Mouse (Mus musculus) heart, embryonic 10.5 days (tissue): ENCODE data around the gene Smim22. TPM values are rescaled to one million over a fixed set of nuclear protein-coding genes. Genes with fewer than 3 reads are reported as not detected.

Experiments
- DNase-seq: peaks from one replicate; pipeline ENCODE4 v3.0.0-alpha.2; 2017; ENCODE audit warnings: low spot score
- H3K27ac ChIP-seq: fragments of 300-500 bp; sonication (generic); 2 replicates; pipeline ENCODE4 v1.5.1; 2016; ENCODE audit warnings: mild to moderate bottlenecking
- H3K27me3 ChIP-seq: fragments of 300-500 bp; sonication (generic); 2 replicates; pipeline ENCODE4 v1.6.1; 2016; ENCODE audit warnings: mild to moderate bottlenecking; ENCODE audit not compliant: poor library complexity, insufficient read depth, severe bottlenecking
- H3K36me3 ChIP-seq: fragments of 300-500 bp; sonication (generic); 2 replicates; pipeline ENCODE4 v1.6.1; 2016; ENCODE audit warnings: mild to moderate bottlenecking, moderate library complexity
- H3K4me1 ChIP-seq: fragments of 300-500 bp; sonication (generic); 2 replicates; pipeline ENCODE4 v1.6.1; 2016; ENCODE audit warnings: mild to moderate bottlenecking
- H3K4me3 ChIP-seq: fragments of 300-500 bp; sonication (generic); 2 replicates; pipeline ENCODE4 v1.5.1; 2016; ENCODE audit warnings: mild to moderate bottlenecking, moderate library complexity
- H3K9me3 ChIP-seq: fragments of 300-500 bp; sonication (generic); 2 replicates; pipeline ENCODE4 v1.6.1; 2016; ENCODE audit warnings: mild to moderate bottlenecking, moderate library complexity
- WGBS: fragments of 180-500 bp; shearing (Covaris S2); methylation state at CpG from one replicate; pipeline ENCODE4 v1.1.7; 2016; 5-methylcytosine and 5-hydroxymethylcytosine counted together
- polyA plus RNA-seq: library from polyadenylated mRNA; unstranded; fragments of >200 nt; fragmentation: Nextera tagmentation; extraction: Ambion mirVana; gene quantifications from 2 replicates; pipeline ENCODE4 v1.2.1, GENCODE M21; 2016

The Smim22 gene
- 3.0 and 4.2 TPM in 2 replicates for polyA plus RNA-seq

- peaks cover 13% of the 10 kb centered on the region for H3K36me3 ChIP-seq
- 35% methylated on average over 5 of the region's 5 CpGs for WGBS
- peak within 1 kb of the TSS; percentile 50 for H3K27ac ChIP-seq
- peaks cover 22% of the 10 kb centered on the region for H3K4me1 ChIP-seq
- peak within 1 kb of the TSS; percentile 19; the same call in 1 of the 2 replicates for H3K4me3 ChIP-seq
- DNase-seq: no peak
- no peaks in the 10 kb centered on the region for H3K27me3 ChIP-seq
- H3K9me3 ChIP-seq: no peaks in the 10 kb centered on the region
Measured at GRCm38 (mm10) chr16:5007067-5007466, at the start of gene Smim22. Gene Smim22, plus strand, starts transcription at chr16:5007288.

DNA sequence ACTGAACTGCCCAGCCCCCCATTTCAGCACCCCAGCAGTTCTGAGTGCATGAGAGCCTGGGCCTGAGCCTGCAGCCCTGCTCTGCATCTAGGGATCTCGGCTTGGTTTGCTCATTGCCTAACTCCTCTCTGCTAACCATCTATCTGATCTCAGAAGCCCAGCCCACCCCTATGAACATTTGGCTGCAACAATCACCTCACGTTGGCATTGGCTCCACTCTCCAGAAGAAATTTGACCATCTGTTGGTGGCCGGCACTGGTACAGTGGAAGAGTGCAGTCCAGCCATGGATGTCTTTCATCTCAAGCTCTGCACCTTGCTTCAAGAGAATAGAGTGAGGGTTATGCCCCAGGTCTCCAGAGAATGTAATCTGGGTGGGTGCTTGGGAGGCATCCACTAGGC is 49.6 kb upstream of the Smim22 start:
- 89% methylated on average over 3 of the region's 3 CpGs for WGBS
- no peak overlapping the region for H3K4me3 ChIP-seq
- DNase-seq: no peak
- H3K27ac ChIP-seq: no peak overlapping the region
- no peaks in the 10 kb centered on the region for H3K9me3 ChIP-seq
- H3K36me3 ChIP-seq: peaks cover 72% of the 10 kb centered on the region
- H3K4me1 ChIP-seq: peaks cover 7% of the 10 kb centered on the region; the same call in 1 of the 2 replicates
- H3K27me3 ChIP-seq: no peaks in the 10 kb centered on the region

GRCm38 (mm10) chr16:4960260-4960659 is 46.8 kb upstream of the Smim22 start:
- Histone ChIP-seq H3K36me3 (peaks cover 45% of the 10 kb centered on the region), H3K4me1 (peaks cover 21% of the 10 kb centered on the region), H3K4me3 (no peak overlapping the region), H3K9me3 (no peaks in the 10 kb centered on the region), H3K27me3 (no peaks in the 10 kb centered on the region), H3K27ac (no peak overlapping the region)
- 91% methylated on average over 8 of the region's 8 CpGs for WGBS
- no peak for DNase-seq

DNA sequence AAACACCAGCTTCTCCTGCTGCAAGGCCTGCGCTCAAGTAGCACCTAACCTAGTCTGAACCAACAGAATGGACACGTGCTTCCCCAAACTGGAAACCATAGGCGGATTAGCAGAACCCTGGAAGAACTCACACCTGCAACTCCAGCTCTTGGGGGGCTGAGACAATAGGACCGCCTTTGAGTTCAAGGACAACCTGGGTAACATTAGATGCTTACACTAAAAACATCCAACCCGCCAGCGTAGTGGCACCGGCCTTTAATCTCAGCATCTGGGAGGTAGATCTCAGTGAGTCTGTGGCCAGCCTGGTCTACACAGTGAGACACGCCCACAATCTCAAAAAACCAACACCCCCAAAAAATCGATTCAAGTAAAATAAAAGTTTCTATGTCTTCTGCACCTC is 43.7 kb upstream of the Smim22 start:
- peak overlapping the region; percentile 85; the same call in 1 of the 2 replicates for H3K27ac ChIP-seq
- peak overlapping the region; percentile 96 for H3K4me3 ChIP-seq
- WGBS: 42% methylated on average over 9 of the region's 9 CpGs
- H3K9me3 ChIP-seq: no peaks in the 10 kb centered on the region
- H3K4me1 ChIP-seq: peaks cover 23% of the 10 kb centered on the region
- no peaks in the 10 kb centered on the region for H3K27me3 ChIP-seq
- peaks cover 15% of the 10 kb centered on the region for H3K36me3 ChIP-seq
- no peak for DNase-seq

DNA sequence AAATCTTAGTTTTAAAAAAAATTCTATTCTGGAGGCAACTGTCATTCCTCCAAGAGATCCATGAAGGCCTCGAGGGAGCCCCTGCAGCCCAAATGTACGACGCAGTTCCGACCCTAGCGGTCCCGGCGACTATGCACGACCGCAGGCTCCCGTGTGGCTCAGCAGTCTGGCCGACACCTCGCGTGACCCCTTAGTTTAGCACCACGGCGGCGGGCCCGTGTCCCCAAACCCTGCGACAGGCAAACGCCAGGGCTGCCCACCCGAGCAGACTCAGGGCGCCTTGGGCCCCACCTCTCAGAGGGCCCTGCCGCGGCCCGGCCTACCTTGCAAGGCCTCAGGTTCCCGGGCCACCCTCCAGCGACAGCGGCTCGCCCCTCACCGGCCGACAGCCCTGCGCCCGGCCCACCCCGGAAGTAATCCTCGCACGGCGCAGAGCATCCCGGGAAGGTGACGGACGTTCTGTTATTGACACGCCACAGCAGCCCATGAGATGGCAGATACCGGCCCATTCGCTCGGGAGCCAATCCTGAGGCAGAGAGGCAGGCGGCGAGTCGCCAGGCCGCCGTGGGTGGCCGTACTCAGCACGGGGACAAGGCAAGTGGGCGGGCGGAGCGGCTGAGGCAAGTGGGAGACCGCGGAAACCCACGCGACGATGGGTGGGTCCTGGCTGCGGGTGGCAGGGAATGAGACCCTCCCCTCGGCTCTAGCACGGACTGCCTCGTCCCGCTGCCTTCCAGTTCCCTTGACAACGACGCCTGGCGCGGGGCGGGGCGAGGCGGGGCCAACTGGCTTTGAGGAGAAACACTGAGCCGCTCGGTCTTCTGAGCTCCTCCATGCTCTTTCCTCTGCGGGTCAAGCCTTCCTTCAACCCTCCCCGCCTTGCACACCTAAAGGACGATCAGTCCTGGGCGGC is 43.0 kb upstream of the Smim22 start, which contains the start of gene Anks3:
TSS of gene Anks3 (minus strand) at position 409 of the 913 bp plus-strand sequence.
- under 1% methylated on average over 76 of the region's 76 CpGs for WGBS
- H3K4me1 ChIP-seq: peaks cover 23% of the 10 kb centered on the region
- H3K36me3 ChIP-seq: peaks cover 13% of the 10 kb centered on the region
- DNase-seq: peak; percentile 99
- no peaks in the 10 kb centered on the region for H3K27me3 ChIP-seq
- peak within 1 kb of the TSS; percentile 85 for H3K27ac ChIP-seq
- H3K4me3 ChIP-seq: peak within 1 kb of the TSS; percentile 96
- no peaks in the 10 kb centered on the region for H3K9me3 ChIP-seq

DNA sequence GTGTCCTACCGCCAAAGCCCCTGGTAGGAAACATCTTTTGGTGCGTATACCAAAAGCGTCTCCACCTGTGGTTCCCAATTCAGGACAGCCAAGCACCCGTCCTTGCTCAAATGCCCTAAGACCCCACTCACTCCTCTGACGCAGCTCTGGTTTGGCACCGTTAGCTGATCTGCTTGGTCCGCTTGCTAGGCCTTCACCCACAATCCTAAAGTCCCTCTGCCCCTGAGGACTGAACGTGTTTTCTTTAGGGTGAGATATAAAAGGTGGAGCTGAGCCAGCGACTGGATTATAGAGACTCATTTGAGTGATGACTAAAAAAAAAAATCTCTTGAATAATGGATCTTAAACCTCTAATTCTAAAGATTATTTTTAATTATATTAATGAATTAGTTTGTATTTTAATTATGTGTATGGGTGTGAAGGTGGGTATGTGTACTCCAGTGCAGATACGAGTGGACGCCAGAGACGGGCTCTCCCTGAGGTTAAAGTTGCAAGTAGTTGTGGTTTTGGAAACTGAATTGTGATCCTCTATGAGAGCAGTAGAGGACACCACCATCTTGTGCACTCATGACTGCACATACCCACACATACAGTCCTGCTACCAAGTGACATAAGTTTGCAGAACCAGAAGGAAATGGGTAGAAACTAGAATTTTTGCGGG is 42.2 kb upstream of the Smim22 start:
- Histone ChIP-seq H3K4me3 (peak overlapping the region; percentile 96), H3K27ac (peak overlapping the region; percentile 85), H3K27me3 (no peaks in the 10 kb centered on the region), H3K9me3 (no peaks in the 10 kb centered on the region), H3K4me1 (peaks cover 23% of the 10 kb centered on the region), H3K36me3 (peaks cover 7% of the 10 kb centered on the region)
- no peak for DNase-seq
- 23% methylated on average over 13 of the region's 13 CpGs for WGBS

GRCm38 (mm10) chr16:4965392-4966129 is 41.5 kb upstream of the Smim22 start:
- DNase-seq: no peak
- H3K36me3 ChIP-seq: no peaks in the 10 kb centered on the region; the same call in 1 of the 2 replicates
- H3K27me3 ChIP-seq: no peaks in the 10 kb centered on the region
- H3K4me3 ChIP-seq: 0 out of 2 replicates have a peak overlapping the region, but pooled peaks have one; percentile 96
- WGBS: 88% methylated on average over 8 of the region's 8 CpGs
- H3K4me1 ChIP-seq: peaks cover 23% of the 10 kb centered on the region
- no peak overlapping the region for H3K27ac ChIP-seq
- no peaks in the 10 kb centered on the region for H3K9me3 ChIP-seq

- no peak overlapping the region for H3K27ac ChIP-seq
- H3K4me3 ChIP-seq: no peak overlapping the region
- H3K36me3 ChIP-seq: no peaks in the 10 kb centered on the region; the same call in 1 of the 2 replicates
- peaks cover 8% of the 10 kb centered on the region; the same call in 1 of the 2 replicates for H3K4me1 ChIP-seq
- WGBS: 75% methylated on average over 3 of the region's 3 CpGs
- no peaks in the 10 kb centered on the region for H3K27me3 ChIP-seq
- no peaks in the 10 kb centered on the region for H3K9me3 ChIP-seq
- DNase-seq: no peak
Measured at GRCm38 (mm10) chr16:4968426-4968825, 38.7 kb upstream of the Smim22 start.

- H3K9me3 ChIP-seq: no peaks in the 10 kb centered on the region
Measured at GRCm38 (mm10) chr16:4969055-4969843, 37.8 kb upstream of the Smim22 start.

GRCm38 (mm10) chr16:4971626-4972025 is 35.5 kb upstream of the Smim22 start:
- no peaks in the 10 kb centered on the region for H3K27me3 ChIP-seq
- H3K4me1 ChIP-seq: no peaks in the 10 kb centered on the region
- no peaks in the 10 kb centered on the region; the same call in 1 of the 2 replicates for H3K36me3 ChIP-seq
- WGBS: 54% methylated on average over 4 of the region's 4 CpGs
- H3K27ac ChIP-seq: no peak overlapping the region
- H3K9me3 ChIP-seq: no peaks in the 10 kb centered on the region
- no peak for DNase-seq
- no peak overlapping the region for H3K4me3 ChIP-seq

More at GRCm38 (mm10) chr16:4969055-4969843, 37.8 kb upstream of the Smim22 start:
- no peak for DNase-seq
- H3K27me3 ChIP-seq: no peaks in the 10 kb centered on the region
- 78% methylated on average over 5 of the region's 5 CpGs for WGBS
- no peaks in the 10 kb centered on the region; the same call in 1 of the 2 replicates for H3K36me3 ChIP-seq
- H3K4me1 ChIP-seq: peaks cover 4% of the 10 kb centered on the region; the same call in 1 of the 2 replicates
- no peak overlapping the region for H3K4me3 ChIP-seq
- no peak overlapping the region for H3K27ac ChIP-seq

GRCm38 (mm10) chr16:4974521-4974920 is 32.6 kb upstream of the Smim22 start:
- Histone ChIP-seq H3K4me1 (peaks cover 13% of the 10 kb centered on the region), H3K9me3 (no peaks in the 10 kb centered on the region), H3K27me3 (no peaks in the 10 kb centered on the region), H3K4me3 (no peak overlapping the region), H3K27ac (no peak overlapping the region), H3K36me3 (no peaks in the 10 kb centered on the region)
- DNase-seq: no peak
- 81% methylated on average over 5 of the region's 5 CpGs for WGBS

DNA sequence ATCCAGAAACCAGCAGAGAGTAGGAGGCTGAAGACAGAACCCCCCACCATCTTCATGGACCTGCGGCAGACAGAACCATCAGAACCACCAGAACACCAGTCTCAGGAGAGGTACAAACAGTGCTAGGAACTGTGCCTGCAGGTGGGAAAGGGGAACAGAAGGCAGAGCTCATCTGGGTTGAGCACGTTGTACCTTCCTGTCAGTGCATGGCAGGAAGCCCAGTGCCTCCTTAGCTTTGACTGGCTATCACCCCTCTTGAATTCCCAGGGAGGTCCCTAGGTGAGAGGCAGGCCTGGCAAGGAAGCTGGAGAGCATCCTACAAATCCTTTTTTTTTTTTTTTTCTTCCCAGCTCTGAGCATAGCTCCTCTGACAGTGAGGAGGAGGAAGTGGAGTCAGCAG is 30.9 kb upstream of the Smim22 start:
- Histone ChIP-seq H3K27me3 (no peaks in the 10 kb centered on the region), H3K9me3 (no peaks in the 10 kb centered on the region), H3K27ac (no peak overlapping the region), H3K4me1 (peaks cover 13% of the 10 kb centered on the region), H3K36me3 (no peaks in the 10 kb centered on the region), H3K4me3 (no peak overlapping the region)
- no peak for DNase-seq
- WGBS: 70% methylated on average over 2 of the region's 2 CpGs
